Mouse (Mus musculus): ENCODE results near the gene Fgf7.

The Fgf7 gene

DNA sequence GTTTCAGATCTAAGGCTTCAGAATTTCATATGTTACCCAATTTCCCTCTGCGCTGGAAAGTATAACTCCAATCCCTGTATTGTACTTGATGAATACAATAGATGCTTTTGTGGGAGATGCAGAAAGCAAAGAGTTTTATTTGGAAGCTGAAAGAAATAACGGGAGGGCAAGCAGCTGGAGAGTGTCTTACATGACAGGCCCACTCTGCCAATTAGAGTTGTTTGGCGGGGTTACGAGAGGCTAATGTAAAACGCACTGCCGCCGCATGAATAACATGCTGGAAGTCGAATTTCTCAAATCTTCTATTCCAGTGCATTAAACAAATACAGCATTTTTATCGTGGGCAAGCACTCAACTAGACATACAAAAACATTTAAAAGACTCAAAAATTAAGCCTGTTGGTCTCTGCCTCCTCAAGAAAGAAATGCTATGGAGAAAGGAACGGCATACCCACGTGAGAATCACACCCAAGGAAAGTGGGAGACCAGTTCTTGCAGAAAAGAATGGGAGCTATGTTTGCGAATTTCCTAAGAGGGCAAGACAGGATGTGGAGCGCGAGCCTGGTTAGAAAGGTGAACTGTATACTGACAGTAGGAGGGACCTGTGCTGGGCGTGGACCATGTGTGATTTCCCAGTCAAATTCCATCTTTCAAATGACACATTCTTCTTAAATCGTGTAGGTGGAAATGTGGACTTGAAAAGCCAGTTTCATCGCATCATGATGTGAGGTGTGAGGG is 26.7 kb downstream of the Fgf7 start:
- no peak for DNase-seq (ENCODE audit: low read depth, low spot score)

DNA sequence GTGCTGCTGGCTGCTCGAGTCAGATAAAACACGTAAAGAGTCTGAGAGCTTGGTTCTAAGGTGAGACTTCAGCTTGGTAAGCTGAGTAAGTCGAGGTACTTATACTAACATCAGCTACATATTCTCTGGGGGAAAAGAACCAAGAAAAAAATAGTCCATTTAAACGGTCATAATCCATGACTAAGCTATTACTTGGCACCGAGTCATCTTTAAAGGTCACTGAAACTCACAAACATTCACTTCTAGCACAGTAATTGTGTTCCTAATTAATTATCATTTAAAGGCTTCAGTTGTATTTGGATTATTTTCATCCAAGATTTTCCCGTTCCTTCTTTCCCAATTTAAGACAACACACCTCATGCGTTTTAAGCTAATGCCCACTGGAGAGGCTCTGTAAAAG is 28.4 kb downstream of the Fgf7 start:
- no peak for DNase-seq (ENCODE audit: low read depth, low spot score)

GRCm38 (mm10) chr2:126064814-126065213 is 30.4 kb downstream of the Fgf7 start:
- no peak for DNase-seq (ENCODE audit: low read depth, low spot score)

- no peak for DNase-seq (ENCODE audit: low read depth, low spot score)
These were observed 30.9 kb downstream of the Fgf7 start for GRCm38 (mm10) chr2:126065303-126065856.

- DNase-seq (ENCODE audit: low read depth, low spot score): no peak
These were observed 35.3 kb downstream of the Fgf7 start for GRCm38 (mm10) chr2:126069740-126070139.

DNA sequence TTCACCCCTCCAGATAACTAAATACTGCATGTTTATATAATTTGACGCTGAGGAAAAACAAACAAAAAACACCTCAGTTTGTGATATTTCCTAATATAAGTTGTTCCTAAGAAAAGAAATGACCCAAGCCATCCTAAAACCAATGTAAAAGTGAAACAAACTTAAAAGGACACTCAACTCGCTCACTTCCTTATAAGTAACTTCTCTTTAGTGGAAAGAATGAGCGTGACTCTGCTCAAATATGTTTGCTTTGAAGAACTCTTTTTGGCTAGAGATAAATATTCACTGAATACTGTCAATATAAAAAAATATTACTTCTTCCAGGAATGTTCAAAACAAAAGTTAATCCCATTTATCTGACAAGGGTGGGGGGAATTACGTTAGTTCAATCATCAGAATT is 39.3 kb downstream of the Fgf7 start:
- no peak for DNase-seq (ENCODE audit: low read depth, low spot score)

GRCm38 (mm10) chr2:126076506-126076905 is 42.0 kb downstream of the Fgf7 start:
- no peak for DNase-seq (ENCODE audit: low read depth, low spot score)

DNA sequence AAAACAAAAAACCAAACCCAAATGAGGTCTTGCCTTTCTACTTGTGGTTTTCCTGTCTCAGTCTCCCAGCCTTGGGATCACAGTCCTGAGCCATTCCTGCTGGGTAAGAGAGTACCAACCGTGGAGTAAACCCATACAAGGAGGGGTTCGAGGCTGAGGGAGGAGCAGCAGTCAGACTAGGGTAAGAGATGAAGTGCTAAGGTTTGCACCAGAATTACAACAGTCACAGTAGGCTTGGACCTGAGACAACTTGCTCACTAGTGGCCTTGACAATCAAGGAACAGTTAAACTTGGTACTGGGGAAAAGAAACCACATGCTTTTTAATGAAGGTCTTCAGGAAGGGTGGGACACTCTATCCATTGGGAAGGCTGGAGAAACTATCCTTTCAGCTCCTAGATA is 44.6 kb downstream of the Fgf7 start:
- no peak for DNase-seq (ENCODE audit: low read depth, low spot score)

DNA sequence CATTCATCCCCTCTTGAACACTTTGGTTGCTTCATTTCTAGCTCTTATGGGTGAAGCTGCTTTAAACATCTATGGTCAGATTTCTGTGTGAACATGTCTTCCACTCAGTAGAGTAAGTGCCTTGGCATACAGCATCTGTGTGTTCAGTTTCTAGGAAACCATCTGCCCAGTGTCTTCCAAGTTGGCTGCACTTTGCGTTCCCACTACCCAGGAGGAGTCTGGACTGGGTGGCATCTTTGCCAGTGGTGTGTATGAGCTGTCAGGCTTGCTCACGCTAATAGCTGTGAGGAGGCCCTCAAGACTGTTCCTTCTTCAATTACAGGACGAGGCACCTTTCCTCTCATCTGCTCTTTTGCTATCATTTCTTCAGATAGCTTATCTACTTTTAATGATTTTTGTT is 49.9 kb downstream of the Fgf7 start:
- DNase-seq (ENCODE audit: low read depth, low spot score): no peak

GRCm38 (mm10) chr2:126086187-126086586 is 51.7 kb downstream of the Fgf7 start:
- no peak for DNase-seq (ENCODE audit: low read depth, low spot score)

GRCm38 (mm10) chr2:126090432-126090831 is 56.0 kb downstream of the Fgf7 start:
- no peak for DNase-seq (ENCODE audit: low read depth, low spot score)

DNA sequence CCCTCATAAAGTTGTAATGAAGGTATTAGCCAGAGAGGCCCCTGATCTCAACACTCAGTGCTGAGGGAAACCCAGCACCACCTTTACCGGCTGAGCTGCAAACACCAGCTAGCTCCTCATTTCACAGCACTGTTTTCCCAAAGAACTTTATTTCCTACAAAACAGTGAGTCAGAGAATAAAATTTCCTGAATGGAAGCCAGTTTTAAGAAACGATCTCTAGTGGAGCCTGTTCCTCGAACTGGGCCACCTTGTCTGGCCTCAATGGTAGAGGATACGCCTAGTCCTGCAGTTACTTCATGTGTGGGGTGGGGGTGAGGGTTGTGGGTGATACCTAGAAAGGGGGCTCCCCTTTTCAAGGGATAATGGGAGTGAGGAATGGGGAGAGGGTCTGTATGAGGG is 60.2 kb downstream of the Fgf7 start:
- DNase-seq (ENCODE audit: low read depth, low spot score): no peak

Data from CD4-positive, CD25-positive, alpha-beta regulatory T cell, adult 2 months (primary cell).